Mouse (Mus musculus): ENCODE results near the gene Eif4h.

The Eif4h gene

GRCm38 (mm10) chr5:134639269-134639682, at the start of gene Eif4h:
Eif4h (minus strand) TSS chr5:134639490.
- DNase-seq (ENCODE audit: low read depth, low spot score), result peak; percentile 95

- DNase-seq (ENCODE audit: low read depth, low spot score), result peak; percentile 89
Observed at GRCm38 (mm10) chr5:134688718-134689284, 49.5 kb upstream of the Eif4h start.

GRCm38 (mm10) chr5:134688086-134688717, 48.9 kb upstream of the Eif4h start, which contains the start of gene Limk1:
Limk1 (minus strand) TSS chr5:134688598.
- no peak for DNase-seq (ENCODE audit: low read depth, low spot score)

- no peak for DNase-seq (ENCODE audit: low read depth, low spot score)
Observed at GRCm38 (mm10) chr5:134687187-134687586, 47.9 kb upstream of the Eif4h start.

- no peak for DNase-seq (ENCODE audit: low read depth, low spot score)
Observed at GRCm38 (mm10) chr5:134686541-134686940, 47.3 kb upstream of the Eif4h start.

GRCm38 (mm10) chr5:134684398-134684797, 45.1 kb upstream of the Eif4h start:
- DNase-seq (ENCODE audit: low read depth, low spot score), result no peak

GRCm38 (mm10) chr5:134683813-134684212, 44.5 kb upstream of the Eif4h start:
- no peak for DNase-seq (ENCODE audit: low read depth, low spot score)

- no peak for DNase-seq (ENCODE audit: low read depth, low spot score)
Observed at GRCm38 (mm10) chr5:134680238-134680637, 40.9 kb upstream of the Eif4h start.

- DNase-seq (ENCODE audit: low read depth, low spot score), result no peak
Observed at GRCm38 (mm10) chr5:134678827-134679546, 39.7 kb upstream of the Eif4h start.

- DNase-seq (ENCODE audit: low read depth, low spot score), result no peak
Observed at GRCm38 (mm10) chr5:134678031-134678430, 38.7 kb upstream of the Eif4h start.

GRCm38 (mm10) chr5:134677491-134677890, 38.2 kb upstream of the Eif4h start:
- DNase-seq (ENCODE audit: low read depth, low spot score), result no peak

- DNase-seq (ENCODE audit: low read depth, low spot score), result no peak
Observed at GRCm38 (mm10) chr5:134675956-134676759, 36.9 kb upstream of the Eif4h start.

GRCm38 (mm10) chr5:134674977-134675376, 35.7 kb upstream of the Eif4h start:
- DNase-seq (ENCODE audit: low read depth, low spot score), result no peak

GRCm38 (mm10) chr5:134672611-134673010, 33.3 kb upstream of the Eif4h start:
- DNase-seq (ENCODE audit: low read depth, low spot score), result no peak

GRCm38 (mm10) chr5:134672198-134672516, 32.9 kb upstream of the Eif4h start:
- no peak for DNase-seq (ENCODE audit: low read depth, low spot score)

- no peak for DNase-seq (ENCODE audit: low read depth, low spot score)
Observed at GRCm38 (mm10) chr5:134671335-134672197, 32.3 kb upstream of the Eif4h start.

- no peak for DNase-seq (ENCODE audit: low read depth, low spot score)
Observed at GRCm38 (mm10) chr5:134669001-134669708, 29.9 kb upstream of the Eif4h start.

- no peak for DNase-seq (ENCODE audit: low read depth, low spot score)
Observed at GRCm38 (mm10) chr5:134668495-134668894, 29.2 kb upstream of the Eif4h start.

- no peak for DNase-seq (ENCODE audit: low read depth, low spot score)
Observed at GRCm38 (mm10) chr5:134656708-134657107, 17.4 kb upstream of the Eif4h start.

- DNase-seq (ENCODE audit: low read depth, low spot score), result no peak
Observed at GRCm38 (mm10) chr5:134652015-134652414, 12.7 kb upstream of the Eif4h start.

GRCm38 (mm10) chr5:134650926-134651325, 11.6 kb upstream of the Eif4h start:
- no peak for DNase-seq (ENCODE audit: low read depth, low spot score)

Measured in retina, adult 2 months (tissue).